Mouse (Mus musculus) 416B (cell line): ENCODE data around the gene Chn2.

Experiments used
- DNase-seq: peaks from one replicate; pipeline ENCODE4 v3.0.0; 2011; ENCODE audit warnings: low read depth

Gene Chn2

DNA sequence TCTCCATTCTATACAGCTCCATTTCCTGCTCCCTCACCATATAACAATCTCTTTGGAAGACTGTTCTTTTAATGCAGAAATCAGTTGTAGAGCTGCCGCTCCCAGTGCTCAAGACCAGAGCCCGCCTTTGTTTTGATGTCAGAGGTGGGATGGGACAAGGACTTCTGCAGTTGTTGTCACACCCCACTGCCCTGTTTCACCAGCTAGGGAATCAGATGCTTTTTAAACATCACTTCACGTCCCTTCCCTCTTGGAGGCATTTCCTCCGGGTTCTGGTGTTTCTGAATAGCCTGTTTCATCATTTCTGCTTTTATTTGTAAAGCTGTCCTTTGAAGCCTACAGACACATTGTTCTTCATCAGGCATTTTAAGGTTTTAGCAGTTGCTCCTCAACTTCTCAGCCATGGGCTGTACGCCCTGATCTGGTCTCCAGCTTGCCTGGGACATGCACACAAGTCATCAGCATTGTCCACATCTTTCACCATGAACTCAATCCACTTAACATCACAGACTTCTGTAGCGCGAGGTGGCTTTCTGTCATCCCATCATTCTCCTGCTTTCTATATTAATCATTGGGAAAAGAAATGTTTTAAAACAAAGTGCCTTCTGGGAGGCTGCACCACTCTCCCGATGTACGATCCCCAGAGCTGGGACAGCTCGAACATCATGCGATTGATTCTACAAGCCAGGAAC lies 160.8 kb downstream of the Chn2 start:
- no peak for DNase-seq

- DNase-seq: no peak
These were observed 163.1 kb downstream of the Chn2 start for GRCm38 (mm10) chr6:54202311-54203020.

DNA sequence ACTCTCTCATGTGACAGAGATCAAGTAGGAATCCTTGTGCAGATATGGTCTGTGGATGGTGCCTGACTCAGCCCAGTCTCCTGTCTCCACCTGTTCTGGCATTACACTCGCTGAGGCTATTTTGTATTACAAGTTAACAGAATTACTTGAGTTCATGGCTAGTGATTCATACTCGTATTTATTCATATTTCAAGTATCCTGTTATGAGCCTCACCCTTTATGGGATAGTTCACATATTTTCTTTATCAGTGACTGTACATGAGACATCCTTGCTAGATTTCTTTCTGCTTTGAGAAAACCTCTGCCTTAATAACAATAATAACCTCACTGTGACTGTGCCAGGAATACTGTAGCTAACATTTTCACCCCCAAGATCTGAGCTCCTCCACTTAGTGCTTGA lies 164.0 kb downstream of the Chn2 start:
- no peak for DNase-seq

DNA sequence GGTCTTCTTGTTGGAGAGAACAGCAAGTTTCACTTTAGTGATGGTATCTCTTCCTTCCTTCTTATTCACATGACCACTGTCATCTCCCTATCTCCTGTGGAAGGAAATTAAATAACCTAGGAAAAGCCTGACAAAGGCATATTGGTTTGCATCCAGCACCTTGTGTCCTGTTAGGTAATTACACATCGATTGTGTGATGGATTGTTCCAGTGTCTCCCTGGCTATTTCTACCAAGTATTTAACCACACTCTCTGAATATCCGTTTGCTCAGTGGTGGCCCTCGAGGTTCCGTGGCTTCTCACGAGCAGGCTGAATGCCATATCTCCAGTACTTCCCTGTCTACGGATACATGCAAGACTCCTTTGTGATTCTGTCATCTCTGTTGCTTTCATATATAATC lies 164.6 kb downstream of the Chn2 start:
- DNase-seq: no peak

- peak; percentile 44 for DNase-seq
These were observed 165.6 kb downstream of the Chn2 start for GRCm38 (mm10) chr6:54204931-54205330.

GRCm38 (mm10) chr6:54205471-54205870 lies 166.1 kb downstream of the Chn2 start:
- no peak for DNase-seq

- DNase-seq: no peak
These were observed 166.9 kb downstream of the Chn2 start for GRCm38 (mm10) chr6:54206221-54206738.

DNA sequence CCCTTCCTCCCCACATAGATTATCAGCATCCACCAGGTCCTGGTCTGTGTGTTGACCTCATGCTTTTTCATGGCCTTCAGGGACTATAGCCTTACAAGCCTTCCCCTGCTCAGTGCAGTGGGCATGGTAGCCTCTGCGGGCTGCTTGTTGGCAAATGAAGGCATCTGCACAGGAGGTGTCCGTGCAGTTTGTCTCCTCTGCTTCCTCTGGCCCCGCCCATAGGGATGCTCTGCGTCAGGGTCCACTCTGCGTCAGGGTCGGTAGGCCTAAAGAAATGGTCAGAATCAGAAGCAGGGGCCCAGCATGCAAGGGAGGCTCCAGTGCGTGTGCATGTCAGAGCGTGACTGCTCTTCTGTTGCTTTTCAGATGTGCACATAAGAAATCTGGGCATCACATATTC lies 169.4 kb downstream of the Chn2 start:
- no peak for DNase-seq

DNA sequence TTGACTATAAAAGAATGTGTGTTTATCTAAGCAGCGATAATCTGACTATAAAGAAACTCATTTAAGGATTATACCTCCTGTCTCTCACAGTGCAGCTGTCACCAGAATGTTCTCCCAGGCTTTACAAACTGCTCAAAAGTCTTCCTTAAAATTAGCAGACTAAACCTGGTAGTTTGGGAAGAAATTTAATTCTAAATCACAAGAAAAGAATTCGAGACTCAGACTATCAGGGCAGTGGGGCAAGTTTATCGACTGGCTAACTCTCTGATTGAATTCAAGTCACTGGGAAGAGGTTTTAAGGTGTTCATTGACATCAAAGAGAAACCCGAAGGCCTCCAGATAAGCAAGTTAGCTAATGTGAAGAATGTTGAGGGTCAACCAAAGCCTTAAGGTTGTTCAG lies 171.6 kb downstream of the Chn2 start:
- DNase-seq: no peak

- no peak for DNase-seq
These were observed 172.6 kb downstream of the Chn2 start for GRCm38 (mm10) chr6:54211939-54212338.

DNA sequence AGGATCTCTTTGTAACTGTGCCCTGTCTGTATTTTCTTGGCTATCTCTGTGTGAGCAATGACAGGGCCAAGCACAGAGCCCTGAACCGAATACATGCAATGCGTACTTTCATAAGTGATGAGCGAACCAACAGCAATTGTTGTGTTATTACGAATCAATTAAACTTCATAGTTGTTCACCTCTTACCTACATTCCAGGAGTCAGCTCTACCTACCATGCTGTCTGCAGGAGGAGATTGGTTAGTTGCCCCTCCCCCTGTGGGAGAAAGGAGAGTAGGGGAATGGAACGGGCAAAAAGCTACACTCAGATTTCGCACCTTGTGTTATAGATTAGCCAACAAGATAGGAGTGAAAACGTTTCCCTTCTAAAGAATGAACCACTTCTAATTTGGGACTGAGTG lies 174.4 kb downstream of the Chn2 start:
- DNase-seq: no peak

- DNase-seq: no peak
These were observed 176.3 kb downstream of the Chn2 start for GRCm38 (mm10) chr6:54215636-54216035.

GRCm38 (mm10) chr6:54216512-54216911 lies 177.2 kb downstream of the Chn2 start:
- DNase-seq: no peak

DNA sequence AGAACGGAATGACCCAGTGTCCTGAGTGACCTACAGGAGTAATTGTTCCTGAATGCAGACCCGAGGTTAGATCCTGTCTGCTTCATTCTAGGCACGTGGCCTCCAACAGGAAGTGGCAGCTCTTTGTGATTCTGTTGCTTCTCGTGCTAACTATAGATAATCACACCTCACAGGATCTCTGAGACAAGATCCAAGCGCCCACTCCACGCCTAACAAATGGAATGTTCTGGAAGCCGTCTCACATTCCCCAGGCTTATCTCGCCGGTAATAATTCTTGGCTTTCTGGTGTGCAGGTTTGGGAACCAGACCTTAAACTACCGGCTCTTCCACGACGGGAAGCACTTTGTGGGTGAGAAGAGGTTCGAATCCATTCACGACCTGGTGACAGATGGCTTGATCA lies 180.8 kb downstream of the Chn2 start:
- no peak for DNase-seq

DNA sequence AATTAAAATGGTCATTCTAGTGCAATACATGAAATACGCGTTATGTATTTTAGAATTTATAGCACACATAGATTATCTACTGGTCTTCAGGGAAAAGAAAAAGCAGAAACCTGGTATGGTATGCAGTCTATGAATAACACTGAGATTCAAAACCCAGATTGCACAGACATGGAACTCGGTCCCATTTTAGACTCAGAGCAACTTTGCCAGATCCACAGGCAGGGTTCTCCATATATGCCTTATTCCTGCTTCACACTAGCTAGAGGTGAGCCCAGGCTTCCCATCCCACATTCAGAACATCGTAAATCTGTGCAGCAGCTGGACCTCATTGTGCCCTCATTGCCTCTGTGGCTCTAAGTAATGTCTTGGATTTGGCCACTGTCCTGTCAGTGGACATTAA lies 184.2 kb downstream of the Chn2 start:
- no peak for DNase-seq

- no peak for DNase-seq
These were observed 185.0 kb downstream of the Chn2 start for GRCm38 (mm10) chr6:54224325-54224724.

DNA sequence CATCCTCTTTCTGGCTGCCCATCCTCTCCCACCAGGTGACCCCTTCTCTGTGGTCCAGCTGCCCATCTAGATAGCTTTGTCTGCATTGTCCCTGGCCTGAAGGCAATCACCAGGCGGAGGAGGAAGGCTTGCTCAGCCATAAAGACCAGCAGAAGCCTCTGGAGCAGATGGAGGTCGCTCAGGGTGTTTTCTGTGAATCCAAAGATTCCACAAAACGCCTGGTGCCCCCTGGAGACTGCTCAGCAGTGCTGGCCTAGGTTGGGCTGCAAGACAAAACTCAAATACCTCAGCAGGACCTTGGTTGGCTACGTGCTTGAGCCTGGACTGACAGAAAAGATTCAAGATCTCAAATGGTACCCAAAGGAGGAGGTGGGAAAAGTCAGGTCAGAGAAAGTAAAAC lies 186.0 kb downstream of the Chn2 start:
- no peak for DNase-seq

DNA sequence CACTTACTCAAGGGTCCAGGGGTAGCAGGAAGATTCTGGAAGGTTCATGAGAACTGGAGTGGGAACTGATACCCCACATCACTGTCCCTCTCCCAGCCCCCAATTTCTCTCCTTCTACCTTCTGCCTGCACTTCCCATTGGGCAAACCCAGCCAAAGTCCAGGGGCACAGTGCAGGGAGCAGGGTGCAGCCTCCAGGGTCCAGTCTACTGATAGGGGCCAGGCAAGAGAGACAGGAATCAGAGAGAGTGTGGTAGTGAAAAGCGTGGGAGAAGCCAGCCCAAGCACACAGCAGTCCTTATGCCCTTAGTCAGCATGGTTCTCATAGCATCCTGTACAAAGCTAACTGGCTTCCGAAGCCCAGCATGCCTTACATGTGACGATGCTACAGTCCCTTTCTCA lies 187.7 kb downstream of the Chn2 start:
- no peak for DNase-seq

DNA sequence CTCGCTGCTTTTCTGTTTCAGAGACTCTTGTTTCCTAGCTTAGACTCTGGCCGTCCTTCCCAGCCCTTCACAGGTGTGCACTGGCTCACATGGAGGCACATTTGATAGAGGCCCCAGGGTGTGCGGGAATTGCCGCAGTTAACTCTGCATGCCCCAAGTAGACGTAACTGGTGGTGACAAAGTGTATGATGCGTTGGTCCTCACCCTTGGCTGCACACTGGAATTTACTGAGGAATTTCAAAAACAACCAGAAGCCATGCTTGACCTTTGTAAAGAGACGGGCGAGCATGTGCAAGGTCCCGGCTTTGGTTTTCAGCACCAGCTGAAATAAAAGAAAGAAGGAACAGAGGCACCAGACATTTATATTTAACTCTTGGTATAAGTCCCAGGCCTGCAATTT lies 189.1 kb downstream of the Chn2 start:
- no peak for DNase-seq

GRCm38 (mm10) chr6:54228874-54229273 lies 189.5 kb downstream of the Chn2 start:
- DNase-seq: peak; percentile 57

- DNase-seq: no peak
These were observed 192.6 kb downstream of the Chn2 start for GRCm38 (mm10) chr6:54231769-54232558.

GRCm38 (mm10) chr6:54236441-54236840 lies 197.1 kb downstream of the Chn2 start:
- DNase-seq: no peak

- no peak for DNase-seq
These were observed 202.4 kb downstream of the Chn2 start for GRCm38 (mm10) chr6:54241761-54242160.
